Mouse (Mus musculus) colon, adult 2 months (tissue): ENCODE results near the gene Fdx1. TPM values are rescaled to one million over a fixed set of nuclear protein-coding genes. Genes with fewer than 3 reads are reported as not detected.

Experiments used
- polyA plus RNA-seq: library from polyadenylated mRNA; depleted of rRNA; stranded (reverse); fragments of >200 nt; gene quantifications from 2 replicates; pipeline ENCODE4 v1.2.3, GENCODE M21; 2012; rRNA removed

Fdx1 gene
- 101 and 104 TPM in 2 replicates for polyA plus RNA-seq

DNA sequence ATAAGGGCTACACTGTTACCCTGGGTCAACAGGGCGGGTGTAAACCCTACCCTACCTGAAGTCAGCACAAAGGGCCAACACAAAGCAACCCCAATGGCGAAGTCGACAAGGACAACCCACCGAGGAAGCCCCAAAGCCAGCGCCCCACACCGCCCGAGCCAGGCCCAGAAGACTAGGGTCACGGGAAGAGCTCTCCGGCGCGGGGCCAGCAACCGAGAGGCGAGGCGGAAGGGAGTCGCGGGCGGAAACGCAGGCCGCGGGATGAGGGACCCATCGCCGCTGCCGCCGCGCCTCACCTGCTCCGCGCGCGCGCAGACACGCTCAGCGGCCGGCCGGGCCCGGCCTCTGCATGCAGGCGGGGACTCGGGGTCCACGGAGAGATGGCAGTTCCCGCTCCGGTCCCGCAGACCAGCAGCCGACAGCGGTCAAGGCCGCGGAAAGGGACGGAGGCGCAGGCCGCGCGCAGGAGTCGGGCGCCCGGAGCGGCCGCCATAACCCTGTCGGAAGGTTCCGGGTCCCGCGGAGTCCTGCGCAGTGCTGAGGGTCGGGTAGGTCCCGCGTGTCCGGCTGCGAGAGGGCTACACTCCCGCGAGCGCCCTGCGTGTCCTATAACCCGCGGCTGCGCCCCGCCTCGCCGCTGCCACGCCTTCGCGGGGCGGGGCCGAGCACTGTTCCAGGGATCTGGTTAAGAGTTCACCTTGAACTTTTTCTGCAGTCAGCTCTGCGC, at the start of gene Fdx1:
Fdx1 (minus strand) TSS at position 582 of the 727 bp plus-strand sequence.

Other genes starting within 250 kb of the Fdx1 start
- gene Arhgap20, start 198.2 kb downstream of the Fdx1 start, polyA plus RNA-seq, result 1.5 and 3.1 TPM in 2 replicates
- gene Rdx, start 83.6 kb upstream of the Fdx1 start, polyA plus RNA-seq, result 3.0 and 3.5 TPM in 2 replicates
- 0.56 and 0.62 TPM in 2 replicates for gene Zc3h12c, start 205.0 kb upstream of the Fdx1 start, polyA plus RNA-seq